Mouse (Mus musculus) CH12.LX (cell line): ENCODE measurements around the gene Numa1.
"Not testable (repeated sequence)": the region's sequence is repeated elsewhere in the genome, so short reads cannot be mapped to it uniquely, and the experiment has no call there.

ENCODE experiments used
- CTCF ChIP-seq, 2 experiments: IDR thresholded peaks in 1 of 2; conservative IDR thresholded peaks in 1 of 2; 2 replicates each; pipeline ENCODE4 v1.5.1; 2011 to 2012; ENCODE audit warnings: low read depth in 2 of 2, low read length in 2 of 2, improper control_type of control experiment in 1 of 2, inconsistent platforms in 1 of 2, mild to moderate bottlenecking in 1 of 2, moderate library complexity in 1 of 2
- NELFE ChIP-seq: IDR thresholded peaks from 2 replicates; pipeline ENCODE4 v1.6.1; 2011; ENCODE audit warnings: low read depth, low read length, improper control_type of control experiment
- PAX5 ChIP-seq: IDR thresholded peaks from 2 replicates; pipeline ENCODE4 v1.6.1; 2012; ENCODE audit warnings: low read length, inconsistent platforms, mixed read lengths
- POLR2A ChIP-seq: IDR thresholded peaks from 2 replicates; pipeline ENCODE4 v1.6.1; 2011; ENCODE audit warnings: low read depth, mild to moderate bottlenecking, improper control_type of control experiment, low read length
- SIN3A ChIP-seq: IDR thresholded peaks from 2 replicates; pipeline ENCODE4 v1.6.1; 2012; ENCODE audit warnings: low read length, improper control_type of control experiment, inconsistent platforms
- UBTF ChIP-seq: IDR thresholded peaks from 2 replicates; pipeline ENCODE4 v1.6.1; 2012; ENCODE audit warnings: low read depth, mild to moderate bottlenecking, inconsistent platforms, low read length, improper control_type of control experiment, moderate library complexity
- ZMIZ1 ChIP-seq: IDR thresholded peaks from 2 replicates; pipeline ENCODE4 v1.6.1; 2012; ENCODE audit warnings: low read depth, mild to moderate bottlenecking, inconsistent platforms, low read length, improper control_type of control experiment

DNA sequence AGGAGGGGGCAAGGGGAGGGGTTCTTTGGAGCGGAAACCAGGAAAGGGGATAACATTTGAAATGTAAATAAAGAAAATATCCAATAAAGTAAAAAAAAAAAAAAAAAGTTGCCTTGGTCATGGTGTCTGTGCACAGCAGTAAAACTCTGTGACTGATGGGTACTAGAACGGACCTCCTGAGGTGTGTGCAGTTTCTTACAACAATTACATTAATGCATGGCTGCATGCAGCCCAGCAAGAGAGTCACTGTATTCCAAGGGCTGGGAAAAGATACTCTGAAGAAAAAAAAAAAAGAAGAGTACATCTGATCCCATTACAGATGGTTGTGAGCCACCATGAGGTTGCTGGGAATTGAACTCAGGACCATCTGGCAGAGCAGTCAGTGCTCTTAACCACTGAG is 87.0 kb downstream of the Numa1 start:
- TF ChIP-seq POLR2A; ZMIZ1; SIN3A; CTCF (conservative IDR thresholded peaks at IDR 0.05 in 1 of 2, IDR thresholded peaks at IDR 0.05 in 1 of 2; ENCODE audit: low read depth in 2 of 2, low read length in 2 of 2); PAX5; NELFE; UBTF: not testable (repeated sequence)
